Mouse (Mus musculus) brown adipose tissue, adult 24 weeks (tissue): Measurements from ENCODE around the gene Rpl37. TPM values are rescaled to one million over a fixed set of nuclear protein-coding genes. Genes with fewer than 3 reads are reported as not detected.

Experiments used
- H3K27ac ChIP-seq: fragments of 200-500 bp; replicated peaks from 2 replicates; pipeline ENCODE4 v1.5.1; 2012; ENCODE audit warnings: low read depth, mild to moderate bottlenecking, low read length
- H3K4me1 ChIP-seq: fragments of 200-500 bp; 2 replicates; pipeline ENCODE4 v1.6.1; 2012; ENCODE audit warnings: low read length, mixed read lengths; ENCODE audit not compliant: control insufficient read depth, insufficient read depth, insufficient read length
- H3K4me3 ChIP-seq: fragments of 200-500 bp; 2 replicates; pipeline ENCODE4 v1.5.1; 2012; ENCODE audit warnings: low read depth, mild to moderate bottlenecking, low read length, moderate library complexity; ENCODE audit not compliant: insufficient read depth
- polyA plus RNA-seq: library from polyadenylated mRNA; stranded (reverse); fragments of >200 nt; gene quantifications from 2 replicates; pipeline ENCODE4 v1.2.4, GENCODE M21; 2012; ENCODE audit not compliant: missing spikeins, insufficient read depth, insufficient read length

Rpl37 gene
- polyA plus RNA-seq = 272 and 605 TPM in 2 replicates

DNA sequence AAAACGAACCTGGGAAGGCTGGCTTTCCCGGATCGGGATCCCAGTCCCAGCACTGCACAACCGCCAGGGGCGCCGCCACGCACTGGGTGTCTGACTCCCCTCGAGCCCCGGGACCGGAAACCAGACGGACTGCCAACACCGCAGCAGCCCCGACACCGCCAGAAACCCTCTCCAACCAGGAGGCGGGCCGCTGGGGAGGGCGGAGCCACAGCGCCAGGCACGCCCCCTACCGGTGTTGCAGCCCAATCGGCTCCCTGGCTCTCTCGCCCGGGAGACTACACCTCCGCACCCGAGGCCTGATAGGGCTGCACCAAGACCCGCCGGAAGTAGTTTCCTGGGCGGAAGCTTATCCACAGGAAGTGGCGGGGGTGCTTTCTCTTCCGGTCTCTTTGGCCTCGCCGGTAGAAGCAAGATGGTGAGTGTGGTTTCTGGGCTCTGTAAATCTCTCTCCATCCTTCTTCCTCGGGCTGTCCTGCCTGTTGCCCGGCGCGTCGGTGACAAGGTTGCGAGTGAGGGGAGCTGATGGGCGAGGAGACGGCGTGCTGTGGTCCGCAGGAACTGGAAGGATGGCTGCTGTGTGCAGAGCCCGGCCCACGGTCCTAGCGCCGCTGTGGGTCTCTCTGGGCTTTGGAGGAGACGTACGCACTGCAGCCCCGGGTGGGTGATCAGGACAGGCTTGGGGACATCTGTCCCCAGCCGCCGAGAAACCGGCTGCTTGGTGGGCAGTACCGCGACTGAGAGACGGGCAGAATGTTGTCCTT is at the start of gene Rpl37:
Gene Rpl37 (plus strand): TSS at position 376 of the 761 bp plus-strand sequence.
- peak within 1 kb of the TSS; percentile 89 for H3K27ac ChIP-seq
- peaks cover 8% of the 10 kb centered on the region; the same call in 1 of the 2 replicates for H3K4me1 ChIP-seq
- H3K4me3 ChIP-seq = peak within 1 kb of the TSS; percentile 95

GRCm38 (mm10) chr15:5068801-5069518 is 47.5 kb upstream of the Rpl37 start:
- Histone ChIP-seq H3K4me1 (no peaks in the 10 kb centered on the region), H3K4me3 (no peak overlapping the region), H3K27ac (no peak overlapping the region)

- Histone ChIP-seq H3K27ac (no peak overlapping the region), H3K4me1 (no peaks in the 10 kb centered on the region), H3K4me3 (no peak overlapping the region)
Measured at GRCm38 (mm10) chr15:5081235-5081634, 35.2 kb upstream of the Rpl37 start.

DNA sequence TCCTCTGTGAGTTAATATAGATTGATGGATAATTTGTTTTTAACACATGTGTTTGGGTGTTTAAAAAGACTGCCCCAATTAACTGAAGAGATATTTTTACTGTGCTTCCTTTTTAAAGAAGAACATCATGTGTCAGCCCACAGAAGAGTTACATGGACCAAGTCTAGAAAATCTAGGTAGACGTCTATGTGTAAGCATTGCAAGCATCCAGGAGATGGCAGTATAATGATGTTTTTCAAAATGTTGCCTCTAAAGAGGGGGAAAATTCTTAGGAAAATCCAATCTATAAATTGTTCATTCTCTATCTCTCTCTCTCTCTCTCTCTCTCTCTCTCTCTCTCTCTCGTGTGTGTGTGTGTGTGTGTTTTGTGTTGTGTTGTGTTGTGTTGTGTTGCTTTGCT is 30.3 kb upstream of the Rpl37 start:
- H3K4me3 ChIP-seq = no peak overlapping the region
- H3K27ac ChIP-seq = no peak overlapping the region
- H3K4me1 ChIP-seq = no peaks in the 10 kb centered on the region

DNA sequence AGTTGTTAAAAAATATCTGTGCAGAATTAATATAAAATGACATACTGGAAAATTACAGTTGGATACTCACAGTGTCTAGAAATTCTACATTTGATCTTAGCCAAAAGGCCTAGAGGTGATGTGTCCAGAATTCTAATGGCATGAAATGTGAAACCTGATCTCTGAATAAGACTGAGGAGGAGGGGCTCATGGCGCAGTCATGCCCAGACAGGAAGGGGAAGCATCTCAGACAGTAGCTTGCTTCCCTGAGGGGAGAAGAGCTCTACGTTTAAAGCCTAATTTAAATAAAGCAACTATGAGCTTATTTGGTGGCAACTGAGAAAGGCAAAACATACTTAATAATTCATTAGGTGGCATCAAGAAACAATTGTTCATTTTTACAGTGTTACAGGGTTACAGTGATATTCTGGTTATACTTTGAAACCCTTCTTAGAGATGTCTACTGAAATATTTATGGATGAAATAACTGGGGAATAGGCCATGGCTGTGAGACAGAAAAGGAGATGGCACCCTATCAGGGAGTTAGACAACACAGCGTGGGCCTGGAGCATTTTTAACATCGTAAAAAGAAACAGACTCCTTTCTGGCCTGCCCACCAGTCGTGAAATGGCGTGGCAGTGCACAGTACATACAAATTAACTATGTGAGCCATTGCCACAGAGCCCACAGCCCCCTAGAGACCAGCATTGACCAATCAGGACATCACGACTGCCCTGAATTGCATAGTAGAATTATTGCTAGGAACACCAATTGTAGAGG is 27.4 kb upstream of the Rpl37 start:
- no peak overlapping the region for H3K27ac ChIP-seq
- H3K4me3 ChIP-seq = no peak overlapping the region
- H3K4me1 ChIP-seq = no peaks in the 10 kb centered on the region

GRCm38 (mm10) chr15:5090131-5090530 is 26.3 kb upstream of the Rpl37 start:
- H3K4me1 ChIP-seq = no peaks in the 10 kb centered on the region
- H3K27ac ChIP-seq = no peak overlapping the region
- no peak overlapping the region for H3K4me3 ChIP-seq

DNA sequence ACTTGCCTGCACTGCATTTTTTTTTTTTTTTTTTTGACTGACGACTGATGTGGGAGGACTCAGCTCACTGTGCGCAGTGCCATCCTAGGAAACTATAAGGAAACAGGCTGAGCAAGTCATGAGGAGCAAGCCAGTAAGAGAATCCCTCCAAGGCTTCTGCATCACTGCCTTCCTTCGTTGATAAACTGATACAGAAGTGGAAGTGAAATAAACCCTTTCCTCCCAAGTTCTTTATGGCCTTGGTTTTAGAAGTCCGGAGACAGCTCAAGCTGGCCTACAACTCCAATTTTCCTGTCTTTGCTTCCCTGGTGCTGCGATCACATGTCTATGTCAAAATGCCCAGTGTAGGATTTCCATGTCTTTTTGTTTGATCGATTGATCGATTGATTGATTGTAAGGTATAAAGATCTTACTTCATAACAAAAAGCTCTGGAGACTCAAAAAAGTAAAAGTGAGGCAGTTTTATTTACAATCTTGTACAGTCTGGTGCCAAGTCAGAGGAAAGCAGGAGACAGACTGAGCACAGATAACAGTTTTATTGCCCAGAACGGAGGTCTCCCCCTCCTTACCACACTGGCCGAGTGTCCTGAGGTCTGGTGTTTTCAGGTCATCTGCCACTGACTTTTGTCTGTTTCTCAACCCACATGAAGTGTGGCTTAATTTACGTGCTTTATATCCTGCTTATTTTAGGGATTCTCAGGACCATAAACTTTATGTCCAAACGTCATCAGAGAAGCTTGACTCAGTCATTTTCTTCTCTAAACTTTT is 20.7 kb upstream of the Rpl37 start:
- Histone ChIP-seq H3K4me3 (no peak overlapping the region), H3K4me1 (no peaks in the 10 kb centered on the region), H3K27ac (no peak overlapping the region)

GRCm38 (mm10) chr15:5097376-5097775 is 19.1 kb upstream of the Rpl37 start:
- Histone ChIP-seq H3K27ac (no peak overlapping the region), H3K4me3 (no peak overlapping the region), H3K4me1 (no peaks in the 10 kb centered on the region)

GRCm38 (mm10) chr15:5102312-5102711 is 14.1 kb upstream of the Rpl37 start:
- Histone ChIP-seq H3K27ac (no peak overlapping the region), H3K4me3 (no peak overlapping the region), H3K4me1 (no peaks in the 10 kb centered on the region)

DNA sequence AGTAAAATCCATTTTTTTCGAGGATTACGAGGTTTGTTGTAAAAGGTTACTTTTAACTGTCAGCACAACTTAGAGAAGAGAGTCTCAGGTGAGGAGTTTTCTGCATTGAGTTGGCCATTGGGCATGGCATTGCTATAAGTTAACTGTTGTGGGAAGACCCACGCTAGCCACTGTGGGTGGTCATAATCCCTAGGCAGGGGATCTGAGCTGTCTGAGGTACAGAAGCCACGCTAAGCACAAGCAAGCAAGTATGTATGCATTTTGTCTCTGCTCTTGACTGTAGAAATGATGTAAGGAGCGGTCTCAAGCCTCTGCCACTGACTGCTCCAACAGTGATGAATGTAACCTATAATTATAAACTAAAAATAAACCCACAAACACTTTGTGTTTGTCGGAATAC is 10.6 kb upstream of the Rpl37 start:
- Histone ChIP-seq H3K4me1 (no peaks in the 10 kb centered on the region), H3K4me3 (no peak overlapping the region), H3K27ac (no peak overlapping the region)

- H3K27ac ChIP-seq = no peak overlapping the region
- no peaks in the 10 kb centered on the region for H3K4me1 ChIP-seq
- no peak overlapping the region for H3K4me3 ChIP-seq
Measured at GRCm38 (mm10) chr15:5106293-5106692, 10.2 kb upstream of the Rpl37 start.

GRCm38 (mm10) chr15:5107686-5108654 is 8.5 kb upstream of the Rpl37 start, which contains the start of gene Card6:
Gene Card6 (minus strand): TSS chr15:5108539.
- Histone ChIP-seq H3K4me3 (peak within 1 kb of the TSS; percentile 74), H3K4me1 (no peaks in the 10 kb centered on the region), H3K27ac (peak within 1 kb of the TSS; percentile 72)

GRCm38 (mm10) chr15:5108655-5109040 is 7.8 kb upstream of the Rpl37 start:
- peak overlapping the region; percentile 74 for H3K4me3 ChIP-seq
- no peaks in the 10 kb centered on the region for H3K4me1 ChIP-seq
- peak overlapping the region; percentile 72 for H3K27ac ChIP-seq

DNA sequence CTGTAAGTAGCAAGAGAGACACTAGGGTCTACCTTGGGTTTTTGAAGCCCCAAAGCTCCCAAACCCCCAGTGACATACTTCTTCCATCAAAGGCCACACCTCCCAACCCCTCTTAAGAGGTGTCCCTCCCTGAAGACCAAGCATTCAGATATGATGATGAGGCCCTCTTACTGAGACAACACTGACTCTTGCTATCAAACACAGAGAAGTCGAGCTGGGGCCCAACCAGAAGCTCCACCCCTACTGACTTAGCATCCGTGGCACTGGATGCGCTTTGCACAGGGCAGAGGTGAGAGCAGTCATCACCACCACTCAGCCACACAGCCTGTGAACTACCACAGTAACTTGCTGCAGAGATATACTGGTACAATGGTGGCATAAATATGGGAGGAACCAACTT is 3.8 kb upstream of the Rpl37 start:
- Histone ChIP-seq H3K27ac (no peak overlapping the region), H3K4me3 (no peak overlapping the region), H3K4me1 (peaks cover 4% of the 10 kb centered on the region; the same call in 1 of the 2 replicates)
